Mouse (Mus musculus) layer of hippocampus, adult 9-11 months (tissue): ENCODE results near the gene Prkcb.

Experiments
- DNase-seq: peaks from one replicate; pipeline ENCODE4 v3.0.0; 2022

Prkcb gene

GRCm38 (mm10) chr7:122622125-122622774, 333.7 kb downstream of the Prkcb start:
- no peak for DNase-seq

- no peak for DNase-seq
Observed at GRCm38 (mm10) chr7:122623753-122624152, 335.2 kb downstream of the Prkcb start.

GRCm38 (mm10) chr7:122628050-122628449, 339.5 kb downstream of the Prkcb start:
- DNase-seq: no peak

DNA sequence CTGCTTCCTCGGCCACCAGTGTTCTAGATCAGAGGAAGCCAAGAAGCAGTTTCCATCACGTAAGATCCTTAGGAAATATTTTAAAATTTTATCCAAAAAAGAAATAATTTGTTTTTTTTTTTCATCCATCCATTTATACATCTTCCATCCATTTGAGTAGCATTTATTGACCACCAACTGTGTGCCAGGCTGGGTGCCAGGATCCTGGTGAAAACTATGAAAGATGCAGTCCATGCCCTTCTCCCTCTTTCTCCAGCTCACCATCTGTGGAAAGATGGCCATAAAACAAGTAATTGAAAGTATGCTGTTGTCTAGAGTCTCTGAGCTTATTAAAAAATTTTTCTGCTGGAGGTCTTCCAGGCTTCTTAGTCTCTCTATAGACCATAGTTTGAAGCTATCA, 341.8 kb downstream of the Prkcb start:
- DNase-seq: no peak

GRCm38 (mm10) chr7:122631151-122631550, 342.6 kb downstream of the Prkcb start:
- no peak for DNase-seq

GRCm38 (mm10) chr7:122632946-122633345, 344.4 kb downstream of the Prkcb start:
- DNase-seq: no peak

DNA sequence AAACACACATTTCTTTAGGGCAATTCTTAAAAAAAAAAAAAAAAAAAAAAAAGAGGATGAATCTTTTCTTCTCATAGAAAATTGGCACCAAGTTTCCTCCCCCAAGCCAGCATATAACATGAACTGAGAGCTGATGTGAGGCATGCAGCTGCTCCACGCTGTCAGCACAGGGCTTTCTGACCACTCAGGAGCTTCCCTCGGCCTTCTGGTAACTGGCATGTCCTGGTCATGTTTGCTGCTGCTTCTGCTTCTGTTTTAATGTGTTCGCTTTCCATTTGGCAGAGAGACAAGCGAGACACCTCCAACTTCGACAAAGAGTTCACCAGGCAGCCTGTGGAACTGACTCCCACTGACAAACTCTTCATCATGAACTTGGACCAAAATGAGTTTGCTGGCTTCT, 344.9 kb downstream of the Prkcb start:
- no peak for DNase-seq

DNA sequence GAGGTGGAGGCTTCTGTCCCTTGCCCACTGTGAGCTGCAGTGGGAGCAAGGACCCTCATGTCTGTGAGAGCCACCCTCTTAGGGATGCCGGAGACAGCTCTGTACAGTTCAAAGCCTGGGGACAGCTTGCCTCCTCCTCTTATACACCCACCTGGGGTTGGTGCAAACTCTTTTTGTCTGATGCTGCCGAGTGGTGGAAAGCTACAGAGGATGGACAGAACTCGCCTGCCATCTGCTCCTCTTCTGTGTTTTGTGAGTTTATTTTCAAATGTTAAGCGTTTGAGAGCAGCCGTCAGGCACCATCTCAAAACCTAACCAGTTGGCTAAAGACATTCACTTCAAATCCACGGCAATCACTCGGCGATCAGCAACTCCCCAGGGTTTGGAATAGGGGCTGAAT, 355.1 kb downstream of the Prkcb start:
- DNase-seq: peak; percentile 61

DNA sequence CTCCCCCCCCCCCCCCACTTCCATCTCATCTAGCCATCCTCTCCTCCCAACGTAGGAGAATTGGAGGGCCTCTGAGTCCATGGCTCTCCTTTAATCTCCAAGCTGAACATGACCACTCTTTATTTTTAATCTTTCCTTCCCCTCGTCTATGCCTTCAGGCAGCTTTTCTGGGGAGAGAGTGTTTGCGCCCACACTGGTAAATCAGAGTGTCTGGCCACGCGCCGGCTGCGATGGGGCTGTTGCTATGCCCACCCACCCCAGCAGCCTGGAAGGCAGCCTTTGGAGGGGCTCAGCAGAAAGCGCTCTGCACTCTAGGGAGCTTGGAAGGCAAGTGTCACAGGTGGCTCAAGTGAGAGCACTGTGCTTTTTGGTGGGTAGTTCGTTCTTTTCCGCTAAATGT, 360.8 kb downstream of the Prkcb start:
- peak; percentile 48 for DNase-seq

GRCm38 (mm10) chr7:122652523-122652922, 364.0 kb downstream of the Prkcb start:
- DNase-seq: no peak

- no peak for DNase-seq
Observed at GRCm38 (mm10) chr7:122656671-122657070, 368.1 kb downstream of the Prkcb start.

DNA sequence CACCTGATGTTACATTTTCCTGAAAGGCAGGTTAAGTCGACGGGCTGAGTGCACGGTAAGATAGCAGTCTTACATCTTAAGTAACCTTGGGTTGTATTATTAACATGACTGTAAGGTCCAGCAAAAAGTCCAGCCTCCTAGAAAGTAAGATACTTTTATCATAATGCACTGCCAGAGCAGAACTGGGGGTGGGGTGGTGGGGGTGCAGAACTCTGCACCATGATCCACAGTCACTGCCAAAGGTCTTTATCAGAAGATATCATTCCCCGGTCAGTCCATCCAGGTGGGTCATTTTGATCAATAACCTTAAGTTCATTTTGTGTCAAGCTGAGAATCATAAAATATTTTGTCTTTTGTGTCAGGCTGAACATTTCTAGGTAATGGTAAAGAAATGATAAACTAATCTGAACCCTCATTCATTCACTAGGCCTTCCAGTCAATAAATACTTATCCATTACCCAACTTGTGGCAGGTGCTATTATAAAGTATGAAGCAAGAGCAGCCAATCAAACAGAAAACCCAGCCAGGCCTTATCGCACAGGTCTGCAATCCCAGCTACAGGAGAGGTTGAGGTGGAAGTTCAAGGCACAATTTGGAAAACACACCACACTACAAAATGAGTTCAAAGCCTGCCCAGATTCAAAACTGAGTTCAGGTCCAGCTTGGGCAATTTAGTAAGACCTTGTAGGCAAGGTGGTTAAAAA, 369.0 kb downstream of the Prkcb start:
- DNase-seq: no peak

- no peak for DNase-seq
Observed at GRCm38 (mm10) chr7:122665311-122666049, 376.9 kb downstream of the Prkcb start.

- peak; percentile 18 for DNase-seq
Observed at GRCm38 (mm10) chr7:122667903-122668302, 379.4 kb downstream of the Prkcb start.

GRCm38 (mm10) chr7:122670442-122670872, 381.9 kb downstream of the Prkcb start, which contains the start of gene Cacng3:
Gene Cacng3 (plus strand): TSS chr7:122670492.
- DNase-seq: peak; percentile 11

DNA sequence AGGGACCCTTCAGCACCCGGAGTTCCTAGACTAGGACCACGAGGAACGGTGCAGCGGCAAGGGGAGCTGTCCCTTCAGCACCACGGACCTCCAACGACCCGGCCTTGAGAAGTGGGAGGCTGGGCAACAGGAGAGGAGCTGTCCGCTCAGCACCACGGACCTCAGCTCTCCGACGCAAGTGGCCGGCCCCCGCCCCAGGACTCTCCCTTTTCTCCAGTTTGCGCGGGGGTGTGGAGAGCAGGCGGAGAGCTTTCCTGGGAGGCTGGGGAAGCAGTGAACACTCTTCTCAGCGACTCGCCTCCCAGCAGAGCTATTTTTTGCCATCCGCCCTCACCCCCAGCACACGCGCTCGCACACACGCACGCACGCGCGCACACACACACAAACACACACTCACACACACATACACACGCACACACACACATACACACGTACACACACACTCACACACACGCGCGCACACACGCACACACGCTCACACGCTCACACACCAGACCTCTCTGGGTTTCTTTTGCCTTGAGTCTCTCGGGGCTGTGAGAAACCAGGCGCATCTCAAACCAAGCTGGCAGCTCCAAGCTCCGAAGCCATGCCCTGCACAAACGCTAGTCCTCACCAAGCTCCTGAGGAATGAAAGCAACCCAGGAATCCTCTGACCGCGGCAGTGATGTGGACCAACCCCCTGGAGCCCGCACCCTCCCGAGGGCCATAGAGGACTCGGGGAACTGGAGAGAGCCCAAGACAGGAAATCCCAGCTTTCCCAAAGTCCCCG, 382.5 kb downstream of the Prkcb start:
- DNase-seq: peak; percentile 78

GRCm38 (mm10) chr7:122672981-122673380, 384.4 kb downstream of the Prkcb start:
- peak; percentile 29 for DNase-seq

GRCm38 (mm10) chr7:122675207-122675606, 386.7 kb downstream of the Prkcb start:
- peak; percentile 23 for DNase-seq
